Mouse (Mus musculus): ENCODE data around the gene Lrrn3.

GRCm38 (mm10) chr12:41409431-41409830, 76.8 kb downstream of the Lrrn3 start:
- TF ChIP-seq CTCF (IDR thresholded peaks at IDR 0.05; ENCODE audit: control insufficient read depth, insufficient read depth, insufficient read length) (no peak), USF1 (IDR thresholded peaks at IDR 0.05; ENCODE audit: low read depth) (no peak), FOSL1 (IDR thresholded peaks at IDR 0.05; ENCODE audit: insufficient read depth, low read length, poor library complexity, severe bottlenecking) (no peak), MAX (IDR thresholded peaks at IDR 0.05) (no peak), MYOD1 (IDR thresholded peaks at IDR 0.05; ENCODE audit: control insufficient read depth, insufficient read length, low read depth) (no peak)
